Mouse (Mus musculus): Measurements from ENCODE around the gene Hip1.
"Not testable (repeated sequence)": the region's sequence is repeated elsewhere in the genome, so short reads cannot be mapped to it uniquely, and the experiment has no call there.

Gene Hip1

DNA sequence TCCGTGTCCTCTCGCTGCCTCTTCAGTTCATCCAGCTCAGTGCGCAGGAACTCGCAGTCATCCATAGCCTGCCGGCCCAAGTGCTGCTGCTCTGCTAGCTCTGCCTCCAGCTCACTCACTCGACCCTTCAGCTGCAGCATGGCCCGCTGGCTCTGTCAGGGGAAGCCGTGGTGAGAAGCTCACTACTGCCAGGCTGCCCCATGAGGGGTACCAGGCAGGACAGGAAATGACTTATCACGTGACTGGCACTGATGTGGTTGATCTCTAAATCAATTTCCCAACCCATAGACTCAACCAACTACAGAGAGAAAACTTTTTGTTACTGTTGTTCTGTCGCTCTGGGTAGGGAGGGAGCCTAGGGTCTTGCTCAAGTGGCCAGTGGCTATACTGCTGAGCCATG is 109.9 kb downstream of the Hip1 start:
- no peak for DNase-seq (ENCODE audit: low spot score)

DNA sequence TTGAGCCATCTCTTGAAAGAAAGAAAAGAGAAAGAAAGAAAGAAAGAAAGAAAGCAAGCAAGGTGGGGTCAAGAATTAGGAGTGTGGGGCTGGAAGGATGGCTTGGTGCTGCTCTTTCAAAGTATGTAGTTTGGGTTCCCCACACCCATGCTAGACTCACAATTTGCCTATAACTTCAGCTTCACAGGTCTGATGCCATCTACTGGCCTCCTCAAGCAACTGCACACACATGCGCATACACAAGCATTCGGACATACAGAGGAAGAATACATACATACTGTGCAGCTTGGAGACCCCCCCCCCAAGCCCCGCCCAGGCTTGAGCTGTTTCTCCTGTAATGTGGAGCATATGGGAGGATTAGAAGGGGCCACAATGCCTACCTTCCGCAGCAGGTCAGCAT is 111.1 kb downstream of the Hip1 start:
- DNase-seq (ENCODE audit: low spot score): no peak

DNA sequence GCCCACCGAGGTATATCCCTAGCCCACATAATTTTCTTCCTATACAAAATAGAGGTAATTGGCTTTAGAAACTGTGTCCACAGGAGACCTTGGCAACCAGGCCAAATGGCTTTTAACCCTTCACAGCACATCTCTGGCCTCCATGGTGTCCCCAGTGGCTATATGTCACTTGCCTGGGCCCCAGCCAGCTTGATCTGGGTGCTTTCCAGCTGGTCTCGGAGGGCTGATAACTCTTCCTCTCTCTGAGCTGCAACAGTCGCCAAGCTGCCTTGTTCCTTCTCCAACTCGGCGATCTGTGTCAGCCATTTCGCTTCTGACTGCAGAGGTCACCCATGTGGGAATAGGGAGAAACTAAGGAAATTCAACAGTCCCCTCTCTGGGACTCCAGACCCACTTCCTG is 113.8 kb downstream of the Hip1 start:
- DNase-seq (ENCODE audit: low spot score): no peak

DNA sequence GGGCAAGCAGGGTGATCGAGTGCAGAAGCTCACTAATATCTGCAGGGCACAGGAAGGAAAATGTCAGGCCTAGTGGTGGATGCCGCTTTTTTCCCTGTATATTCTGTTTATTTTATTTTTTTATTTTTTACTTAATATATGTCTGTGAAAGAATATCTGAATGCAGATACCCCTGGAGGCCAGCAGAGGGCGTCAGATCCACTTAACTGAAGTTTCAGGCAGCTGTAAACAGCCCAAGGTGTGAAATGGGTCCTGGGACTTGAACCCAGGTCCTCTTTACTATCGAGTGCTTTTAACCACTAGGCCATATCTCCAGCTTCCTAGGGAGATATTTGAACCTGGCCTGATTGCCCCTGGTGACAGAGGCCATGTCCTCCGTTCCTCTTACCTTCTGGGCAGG is 116.1 kb downstream of the Hip1 start:
- peak; percentile 8 for DNase-seq (ENCODE audit: low spot score)

DNA sequence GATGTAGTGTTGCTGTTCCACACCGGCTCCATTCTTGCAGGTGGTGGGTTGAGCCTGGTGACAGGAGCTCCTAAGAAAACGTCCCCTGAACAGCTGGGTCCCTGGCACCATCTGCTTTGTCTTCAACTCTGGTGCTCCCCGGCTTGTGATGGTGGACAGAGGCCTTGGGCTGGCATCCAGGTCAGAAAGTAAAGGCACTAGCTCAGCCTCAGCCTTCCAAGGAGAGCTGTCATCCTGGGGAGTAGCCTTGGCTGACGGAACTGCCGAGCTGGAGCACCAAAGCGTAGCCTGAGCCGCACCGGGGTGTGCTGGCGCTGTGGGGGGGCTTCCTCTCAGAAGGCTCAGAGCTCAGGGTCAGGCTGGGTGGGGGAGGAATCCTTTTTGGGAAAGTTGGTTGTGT is 134.7 kb downstream of the Hip1 start:
- DNase-seq (ENCODE audit: low spot score): no peak

DNA sequence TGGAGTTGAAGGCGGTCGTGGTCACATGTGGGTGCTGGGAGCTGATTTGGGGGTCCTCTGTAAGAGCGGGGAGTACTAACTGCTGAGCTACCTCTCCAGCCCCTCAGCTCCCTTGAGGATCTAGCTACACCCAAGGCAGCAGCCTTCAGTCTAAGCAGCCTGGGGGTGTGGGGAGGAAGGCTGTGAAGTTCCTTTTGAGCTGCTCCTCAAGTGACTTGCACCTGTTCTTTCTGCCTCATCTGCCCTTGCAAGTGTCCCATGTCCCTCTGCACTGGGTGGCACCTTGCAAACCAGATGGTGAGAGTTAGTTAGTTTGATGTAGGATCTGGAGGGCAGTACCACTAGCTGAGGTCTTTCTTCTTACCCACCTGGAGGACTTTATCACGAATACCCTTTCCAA is 136.8 kb downstream of the Hip1 start:
- DNase-seq (ENCODE audit: low spot score): no peak

DNA sequence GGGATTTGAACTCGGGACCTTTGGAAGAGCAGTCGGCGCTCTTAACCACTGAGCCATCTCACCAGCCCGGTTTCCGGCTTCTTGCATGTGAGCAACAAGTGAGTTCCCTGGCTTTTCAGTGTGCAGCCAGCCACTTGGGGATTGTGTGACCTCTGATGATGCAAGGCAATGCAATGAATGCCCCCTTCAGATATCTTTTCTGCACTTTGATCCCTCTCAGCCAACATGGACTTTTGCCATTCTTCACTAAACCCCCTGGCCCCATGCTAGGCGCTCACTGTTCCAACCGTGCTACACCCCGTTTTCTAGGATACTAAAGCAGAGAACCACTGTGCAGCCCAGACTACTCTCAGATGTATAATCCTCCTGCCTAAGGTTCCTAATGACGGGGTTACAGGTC is 139.5 kb downstream of the Hip1 start:
- DNase-seq (ENCODE audit: low spot score): no peak

DNA sequence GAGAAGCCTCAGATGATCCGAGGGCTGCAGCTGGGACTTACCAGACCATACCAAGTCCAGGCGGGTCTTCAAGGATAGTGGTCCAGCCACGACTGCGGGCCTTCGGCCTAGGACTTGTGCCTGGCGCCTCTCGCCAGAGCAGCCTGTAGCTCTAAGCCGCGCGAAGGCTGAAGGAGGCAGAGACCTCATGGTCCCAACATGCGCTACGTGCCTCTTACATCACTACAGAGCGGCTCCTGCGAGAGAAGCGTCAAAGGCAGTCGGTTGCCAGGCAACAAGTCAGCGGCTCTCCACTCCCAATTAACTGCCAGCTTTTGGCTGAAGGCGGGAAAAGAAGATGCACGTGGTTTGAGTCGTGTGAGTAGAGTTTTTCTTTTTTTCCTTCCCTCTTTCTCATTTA is 140.3 kb downstream of the Hip1 start:
- no peak for DNase-seq (ENCODE audit: low spot score)

DNA sequence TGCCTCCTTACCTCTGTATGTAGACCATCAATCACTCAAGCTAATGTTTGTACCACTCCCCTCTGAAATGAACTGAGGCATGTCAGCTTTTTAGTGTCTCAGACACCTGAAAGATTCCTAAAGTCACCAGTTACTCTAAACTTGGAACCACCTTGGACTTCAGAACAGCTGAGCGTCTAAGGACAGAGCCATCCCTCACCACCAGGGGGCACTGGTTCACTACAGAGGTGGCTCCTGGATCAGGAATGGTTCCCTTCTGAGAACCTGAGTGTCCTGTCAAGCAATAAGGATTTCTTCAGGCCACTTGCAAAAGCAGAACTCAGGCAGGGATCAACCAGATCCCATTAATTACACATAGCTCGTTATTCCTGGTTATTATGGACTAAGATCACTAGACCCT is 144.7 kb downstream of the Hip1 start:
- peak; percentile 93 for DNase-seq (ENCODE audit: low spot score)

DNA sequence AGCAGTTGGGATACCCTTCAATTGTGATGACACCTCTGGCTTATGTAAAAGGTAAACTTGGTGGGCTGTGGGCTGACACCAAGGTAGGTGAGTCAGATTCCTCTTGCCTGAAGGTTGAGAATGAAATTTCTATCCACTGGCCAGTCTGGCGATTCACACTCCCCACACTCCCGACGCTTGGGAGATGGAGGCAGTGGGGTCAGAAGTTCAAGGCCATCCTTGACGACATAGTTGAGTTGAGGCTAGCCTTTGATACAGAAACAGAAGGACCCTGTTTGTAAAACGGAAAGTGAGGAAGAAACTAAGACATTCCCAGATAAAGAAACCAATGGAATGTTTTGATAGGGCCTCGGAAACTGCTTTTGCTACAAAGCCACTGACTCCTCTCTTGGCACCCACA is 145.5 kb downstream of the Hip1 start:
- DNase-seq (ENCODE audit: low spot score): no peak

DNA sequence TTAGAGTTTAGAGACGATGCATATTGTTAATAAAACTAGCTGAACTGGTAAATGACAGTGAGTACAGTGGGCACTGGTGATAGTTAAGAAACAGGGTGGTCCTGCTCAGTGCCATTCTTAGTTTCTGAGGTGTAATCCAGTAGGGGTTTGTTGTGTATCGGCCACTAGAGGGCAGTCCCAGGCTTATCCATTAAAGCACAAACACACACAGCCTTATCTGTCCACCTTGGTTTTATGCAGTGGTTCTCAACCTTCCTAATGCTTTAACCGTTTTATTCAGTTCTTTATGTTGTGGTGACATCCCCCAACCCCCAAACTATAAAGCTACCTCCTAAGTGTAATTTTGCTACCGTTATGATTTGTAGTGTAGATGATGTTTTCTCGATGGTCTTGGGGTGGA is 149.1 kb downstream of the Hip1 start:
- peak; percentile 64 for DNase-seq (ENCODE audit: low spot score)

DNA sequence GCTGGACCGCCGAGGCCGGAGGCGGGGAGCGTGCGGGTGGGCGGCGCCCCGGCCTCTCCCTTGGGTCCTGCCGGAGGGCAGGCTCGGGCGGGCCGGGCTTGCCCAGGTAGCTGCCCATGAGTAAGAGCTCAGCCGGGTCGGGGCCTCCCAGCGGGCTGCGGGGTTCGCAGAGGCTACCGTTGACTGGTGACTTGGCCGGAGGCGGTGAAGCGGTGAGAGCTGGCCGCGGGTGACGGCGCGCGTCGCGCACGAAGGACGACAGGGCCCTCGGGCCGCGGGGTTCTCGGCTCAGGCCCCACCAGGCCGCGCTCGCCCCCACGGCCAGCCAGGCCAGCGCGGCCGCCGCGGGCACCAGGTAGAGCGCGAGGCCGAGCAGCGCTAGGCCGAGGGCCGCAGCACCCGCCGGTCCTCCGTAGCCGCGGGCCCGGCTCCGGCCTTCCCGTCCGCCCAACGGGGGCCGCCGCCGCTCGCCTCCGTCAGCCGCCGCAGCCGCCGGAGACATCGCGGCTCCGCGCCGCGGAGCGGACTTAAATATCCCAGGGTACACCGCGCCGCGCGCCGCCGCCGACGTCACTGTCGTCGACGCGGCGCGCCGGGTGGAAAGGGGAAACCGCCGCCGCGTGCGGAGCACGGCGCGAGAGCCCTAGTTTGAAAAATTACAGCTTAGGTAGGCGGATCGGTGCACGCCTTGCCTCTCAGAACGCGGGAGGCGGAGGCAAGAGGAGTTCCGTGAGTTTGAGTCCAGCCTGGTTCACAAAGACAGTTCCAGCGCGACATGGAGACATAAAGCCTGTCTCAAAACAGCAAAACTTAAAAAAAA is 150.7 kb downstream of the Hip1 start, which contains the start of gene Pom121:
Pom121 (minus strand) TSS at position 543 of the 820 bp plus-strand sequence.
- DNase-seq (ENCODE audit: low spot score): peak; percentile 76

DNA sequence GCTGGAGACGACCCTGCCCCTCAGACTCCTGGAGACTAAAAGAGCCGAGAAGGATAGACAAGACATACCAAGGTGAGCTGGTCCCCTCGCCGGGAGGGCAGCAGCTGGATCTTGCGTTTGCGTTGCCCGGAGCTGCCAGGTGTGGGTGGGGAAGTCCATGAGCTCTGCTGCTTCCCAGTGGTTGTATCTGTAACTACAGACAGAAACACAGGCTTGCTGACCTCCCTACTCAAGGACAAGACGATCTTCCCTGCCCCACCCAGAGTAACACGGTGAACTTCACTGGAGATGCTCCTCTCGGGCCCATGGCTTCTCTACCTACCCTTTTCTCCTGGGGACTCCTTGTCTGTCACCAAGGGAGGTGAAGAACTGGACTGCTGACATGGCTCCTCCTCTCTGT is 161.1 kb downstream of the Hip1 start:
- DNase-seq (ENCODE audit: low spot score): no peak

DNA sequence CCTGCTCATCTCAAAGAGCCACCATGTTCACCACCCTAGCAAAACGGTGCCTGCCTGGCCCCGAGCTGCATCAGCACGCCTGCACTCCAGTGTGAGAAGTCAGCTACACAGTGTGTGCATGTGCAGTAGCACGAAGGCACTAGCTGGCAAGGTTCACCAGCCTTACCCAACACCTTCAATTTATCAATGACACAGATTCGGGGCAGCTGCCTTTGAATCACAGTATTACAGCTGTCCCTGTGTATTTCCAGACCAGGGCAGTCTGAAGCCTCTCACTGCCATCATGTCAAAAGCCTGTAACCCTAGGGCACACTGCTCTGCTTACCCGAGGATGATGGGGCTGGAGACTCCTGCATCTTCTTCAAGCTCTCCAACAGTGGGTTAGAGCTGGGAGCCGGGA is 162.2 kb downstream of the Hip1 start:
- DNase-seq (ENCODE audit: low spot score): no peak

DNA sequence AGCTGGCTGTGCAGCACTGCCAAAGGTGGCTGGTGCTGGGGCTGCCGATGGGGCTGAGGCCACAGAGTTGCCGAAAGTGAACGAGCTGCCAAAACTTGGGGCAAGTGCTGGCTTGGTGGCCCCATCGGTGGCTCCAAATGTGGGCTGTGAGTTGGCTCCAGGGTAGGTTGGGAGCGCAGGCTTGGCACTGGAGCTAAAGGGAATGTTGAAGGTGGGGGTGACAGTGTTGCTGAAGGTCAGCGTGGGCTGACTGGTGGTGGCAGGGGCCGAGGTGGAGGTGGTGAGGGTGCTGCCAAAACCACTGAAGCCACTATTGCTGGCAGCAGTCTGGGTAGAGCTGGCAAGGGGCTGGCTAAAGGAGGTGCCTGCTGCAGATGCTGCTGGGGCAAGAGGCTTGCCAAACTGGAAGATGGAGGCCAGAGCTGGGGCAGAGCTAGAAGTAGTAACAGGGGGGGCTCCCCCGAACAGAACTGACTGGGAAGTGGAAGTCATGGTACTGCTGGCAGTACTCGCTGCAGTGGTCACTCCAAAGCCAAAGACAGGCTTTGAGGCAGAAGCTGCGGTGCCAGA is 163.5 kb downstream of the Hip1 start:
- no peak for DNase-seq (ENCODE audit: low spot score)

DNA sequence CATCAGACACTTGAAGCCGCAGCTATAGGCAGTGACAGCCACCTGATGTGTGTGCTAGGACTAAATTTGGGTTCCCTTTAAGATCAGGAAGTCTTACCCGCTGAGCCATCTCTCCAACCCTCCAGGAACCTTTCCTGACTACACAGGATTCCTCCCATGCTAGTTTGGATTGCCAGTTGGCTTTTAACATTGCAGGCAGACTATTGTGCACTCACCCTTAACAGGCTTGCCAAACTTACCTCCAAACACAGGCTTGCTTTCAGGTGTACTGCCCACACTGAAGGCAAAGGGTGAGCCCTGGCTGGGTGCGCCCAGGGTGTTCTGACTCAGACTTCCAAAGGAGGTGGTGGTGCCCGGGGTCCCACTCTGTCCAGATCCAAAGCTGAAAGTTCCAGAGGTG is 164.2 kb downstream of the Hip1 start:
- no peak for DNase-seq (ENCODE audit: low spot score)

DNA sequence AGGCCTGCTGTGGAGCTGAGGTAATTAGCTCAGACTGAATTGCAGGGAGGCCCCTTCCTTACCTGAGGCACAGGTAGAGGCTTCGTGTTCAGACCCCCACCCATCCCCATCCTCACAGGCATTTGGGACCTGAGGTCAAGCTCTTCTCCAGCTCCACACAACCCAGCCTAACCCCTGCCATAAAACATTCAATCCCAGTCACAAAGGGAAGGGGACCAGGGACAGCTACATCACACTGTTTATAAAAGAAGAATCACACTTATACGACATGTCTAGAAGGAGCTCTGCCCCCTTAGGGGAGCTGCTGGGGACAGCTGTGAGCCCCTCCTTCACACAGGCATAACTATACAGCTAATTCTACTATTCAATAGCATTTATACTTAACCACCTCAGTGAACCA is 168.6 kb downstream of the Hip1 start:
- no peak for DNase-seq (ENCODE audit: low spot score)

DNA sequence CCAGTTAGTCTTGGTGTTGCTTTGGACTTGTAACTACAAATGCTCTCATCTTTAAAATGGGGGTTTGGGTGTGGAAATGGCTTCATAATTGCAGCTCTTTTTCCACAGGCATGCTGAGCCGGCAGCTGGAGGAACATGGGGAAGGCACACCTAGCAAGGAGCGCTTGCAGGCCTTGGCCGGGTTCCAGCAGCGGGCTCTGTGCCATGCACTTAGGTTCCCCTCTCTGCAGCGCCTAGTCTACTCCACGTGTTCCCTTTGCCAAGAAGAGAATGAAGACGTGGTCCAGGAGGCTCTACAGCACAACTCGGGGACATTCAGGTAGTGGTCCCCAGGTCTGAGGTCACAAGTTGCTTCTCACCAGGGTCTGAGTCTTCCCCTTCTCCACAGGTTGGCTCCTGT is 169.8 kb downstream of the Hip1 start:
- DNase-seq (ENCODE audit: low spot score): no peak

DNA sequence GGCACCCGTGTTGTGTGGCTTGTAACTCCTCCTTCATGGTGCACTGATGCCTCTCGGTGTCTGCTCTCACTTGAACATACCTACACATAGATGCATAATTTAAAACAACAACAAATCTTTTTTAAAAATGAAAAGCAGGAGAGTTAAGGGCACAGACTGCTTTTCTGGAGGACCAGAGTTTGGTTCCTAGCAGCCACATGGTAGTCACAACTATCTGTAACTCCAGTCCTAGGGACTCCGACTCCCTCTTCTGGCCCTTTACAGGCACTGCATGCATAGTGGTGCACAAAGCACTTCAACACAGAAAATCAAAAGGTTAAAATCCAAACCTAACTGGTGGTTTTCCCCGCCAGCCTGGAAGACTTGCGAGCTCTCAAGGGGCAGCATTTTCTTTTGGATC is 171.3 kb downstream of the Hip1 start:
- DNase-seq (ENCODE audit: low spot score): no peak

DNA sequence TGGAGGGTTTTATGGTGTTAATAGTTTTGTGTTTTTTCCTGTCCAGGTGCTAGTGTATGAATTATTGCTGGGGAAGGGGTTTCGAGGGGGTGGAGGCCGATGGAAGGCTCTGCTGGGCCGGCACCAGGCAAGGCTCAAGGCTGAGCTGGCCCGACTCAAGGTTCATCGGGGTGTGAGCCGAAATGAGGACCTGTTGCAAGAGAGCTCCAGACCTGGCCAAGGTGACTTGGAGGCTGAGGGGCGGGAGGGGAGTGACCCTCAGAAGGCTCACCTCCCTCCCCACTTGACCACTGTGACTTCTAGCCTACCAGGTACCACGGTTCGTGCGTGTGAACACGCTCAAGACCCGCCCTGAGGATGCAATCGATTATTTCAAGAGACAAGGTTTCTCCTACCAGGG is 173.7 kb downstream of the Hip1 start:
- no peak for DNase-seq (ENCODE audit: low spot score)

DNA sequence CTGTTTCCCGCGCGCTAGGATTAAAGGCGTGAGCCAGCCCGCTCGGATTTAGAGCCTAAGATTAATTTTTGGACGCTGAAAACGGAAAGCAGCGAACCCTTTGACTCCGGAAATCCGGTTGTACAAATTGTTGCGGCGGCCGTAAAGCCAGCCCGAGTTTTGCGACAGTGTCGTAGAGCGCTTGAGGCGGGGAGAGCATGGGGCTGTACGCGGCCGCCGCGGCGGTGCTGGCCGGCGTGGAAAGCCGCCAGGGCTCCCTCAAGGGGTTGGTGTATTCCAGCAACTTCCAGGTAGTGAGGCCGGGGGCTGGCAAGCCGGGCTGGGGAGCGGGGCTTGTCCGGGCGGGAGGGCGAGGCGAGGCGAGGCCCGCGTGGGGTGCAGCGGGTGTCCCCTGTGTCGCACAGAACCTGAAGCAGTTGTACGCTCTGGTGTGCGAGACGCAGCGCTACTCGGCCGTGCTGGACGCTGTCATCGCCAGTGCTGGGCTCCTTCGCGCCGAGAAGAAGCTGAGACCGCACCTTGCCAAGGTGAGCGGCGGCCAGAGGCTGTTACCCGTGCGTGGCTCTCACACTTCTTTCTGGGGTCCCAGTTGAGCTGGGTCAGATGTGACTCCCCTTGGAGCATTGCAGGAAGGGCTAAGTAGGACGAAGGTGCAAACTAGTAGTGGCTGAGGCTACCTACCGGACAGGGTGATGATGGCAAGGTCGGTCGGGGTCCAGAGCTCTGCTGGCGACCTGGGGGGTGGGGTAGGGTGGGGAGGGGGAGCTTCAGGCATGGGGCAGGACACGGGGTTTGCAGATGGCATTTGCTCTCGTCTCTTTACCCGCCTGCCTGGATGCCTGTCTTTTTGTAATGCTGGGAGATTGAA is 174.9 kb downstream of the Hip1 start, which contains the start of gene Nsun5:
Nsun5 (plus strand) TSS at position 167 of the 868 bp plus-strand sequence.
- DNase-seq (ENCODE audit: low spot score): peak; percentile 96

DNA sequence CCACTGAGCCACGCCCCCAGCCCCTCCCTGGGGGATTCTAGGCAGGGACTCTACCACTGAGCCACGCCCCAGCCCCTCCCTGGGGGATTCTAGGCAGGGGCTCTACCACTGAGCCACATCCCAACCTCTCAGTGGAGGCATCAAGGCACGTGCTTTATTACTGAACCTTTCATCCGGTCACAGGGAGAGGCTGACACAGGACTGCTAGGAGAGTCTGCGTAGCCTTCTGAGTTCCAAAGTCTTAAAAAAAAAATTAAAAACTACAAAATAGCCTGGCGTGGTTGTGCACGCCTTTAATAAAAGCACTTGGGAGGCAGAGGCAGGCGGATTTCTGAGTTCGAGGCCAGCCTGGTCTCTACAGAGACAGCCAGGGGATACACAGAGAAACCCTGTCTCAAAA is 175.7 kb downstream of the Hip1 start:
- not testable (repeated sequence) for DNase-seq (ENCODE audit: low spot score)

DNA sequence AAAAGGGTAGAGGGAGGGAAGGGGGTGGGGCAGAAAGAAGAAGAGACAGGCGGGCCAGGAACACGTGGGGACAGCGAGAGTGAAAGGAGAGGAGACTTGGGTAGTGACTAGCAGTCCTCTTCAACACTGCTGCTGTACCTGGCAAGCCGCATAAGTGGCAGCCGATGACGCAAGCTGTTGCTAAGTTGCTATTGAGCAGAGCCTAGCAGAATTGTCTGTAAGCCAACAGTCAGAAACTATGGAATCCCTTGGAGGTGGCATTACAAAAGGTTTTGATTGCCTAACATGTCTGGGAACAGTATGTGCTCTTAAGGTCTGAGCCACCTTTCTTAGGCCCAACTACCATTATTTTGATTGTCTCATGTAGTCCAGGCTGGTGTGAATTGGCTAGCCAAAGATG is 176.6 kb downstream of the Hip1 start:
- DNase-seq (ENCODE audit: low spot score): peak; percentile 35
